Mouse (Mus musculus) layer of hippocampus, postnatal 10 days (tissue): ENCODE data around the gene Tmem185b. TPM values are rescaled to one million over a fixed set of nuclear protein-coding genes. Genes with fewer than 3 reads are reported as not detected.
A peak's percentile ranks its signal among the peaks of the same experiment; 100 is the strongest.

Source experiments
- DNase-seq, 2 experiments: peaks; one replicate each; pipeline ENCODE4 v3.0.0; 2021; ENCODE audit warnings: low spot score in 2 of 2
- total RNA-seq, 2 experiments: library from RNA; stranded (reverse); gene quantifications; 2 replicates each; pipeline ENCODE4 v1.2.3; 2021

Tmem185b gene
- total RNA-seq, 2 experiments from 2014 or later = 10.3 to 11.9 TPM

GRCm38 (mm10) chr1:119536122-119536521 is 10.2 kb downstream of the Tmem185b start:
- no peak for DNase-seq

DNA sequence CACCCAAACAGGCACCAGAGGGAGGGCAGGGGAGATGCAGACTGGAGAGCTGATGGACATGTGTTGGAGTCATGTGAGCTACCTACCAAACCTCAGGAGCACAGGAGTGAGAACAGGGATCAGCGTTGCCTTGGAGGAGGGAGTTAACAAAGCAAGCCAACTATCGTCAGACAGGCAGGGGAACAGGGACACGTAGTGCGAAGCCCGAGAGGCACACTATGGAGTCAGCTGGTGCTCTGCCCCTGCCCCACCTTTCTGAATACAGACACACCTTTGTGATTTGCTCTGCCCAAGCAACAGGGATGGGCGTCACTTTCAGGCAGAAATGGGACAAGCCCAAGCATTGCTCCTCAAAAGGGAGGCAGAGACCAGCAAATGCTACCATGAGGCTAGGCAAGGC is 11.7 kb downstream of the Tmem185b start:
- DNase-seq = no peak

DNA sequence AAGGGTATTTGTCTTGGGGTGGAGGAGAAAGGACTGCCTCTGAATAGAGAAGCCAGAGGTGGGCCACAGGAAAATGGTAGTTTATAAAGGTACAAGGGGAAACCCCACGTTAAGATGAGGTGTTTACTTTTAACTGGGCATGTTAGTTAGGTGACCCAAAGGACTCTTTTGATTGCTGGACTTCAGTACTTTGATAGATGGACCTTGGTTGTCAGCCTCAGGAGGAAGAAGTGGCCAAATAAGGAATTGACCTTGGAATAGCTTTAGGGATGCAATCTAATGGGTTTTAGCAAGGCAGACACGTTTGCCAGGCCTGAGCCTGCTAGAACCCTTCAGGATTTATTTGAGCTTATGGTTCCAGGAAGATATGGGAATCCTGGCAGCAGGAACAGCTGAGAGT is 13.3 kb downstream of the Tmem185b start:
- DNase-seq = no peak

- DNase-seq = no peak
These were observed 15.0 kb downstream of the Tmem185b start for GRCm38 (mm10) chr1:119540836-119541557.

DNA sequence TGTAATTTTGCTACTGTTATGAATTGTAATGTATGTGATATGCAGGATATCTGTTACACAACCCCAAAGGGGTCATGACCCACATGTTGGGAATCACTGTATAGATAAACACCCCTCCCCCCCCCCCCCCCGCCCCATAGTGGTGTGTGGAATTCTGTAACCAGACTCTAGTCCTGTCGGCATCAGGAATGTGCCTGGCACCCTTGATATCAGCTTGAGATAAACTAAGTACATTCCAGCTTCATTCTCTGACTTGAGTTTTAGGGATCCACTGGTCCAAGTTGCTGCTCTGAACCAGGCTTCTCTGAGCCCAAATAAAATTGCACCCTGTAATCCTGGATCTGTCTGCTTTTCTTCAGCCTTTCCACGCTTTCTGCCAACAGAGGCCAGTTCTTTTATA is 15.6 kb downstream of the Tmem185b start:
- no peak for DNase-seq

- no peak for DNase-seq
These were observed 17.4 kb downstream of the Tmem185b start for GRCm38 (mm10) chr1:119543316-119543715.

DNA sequence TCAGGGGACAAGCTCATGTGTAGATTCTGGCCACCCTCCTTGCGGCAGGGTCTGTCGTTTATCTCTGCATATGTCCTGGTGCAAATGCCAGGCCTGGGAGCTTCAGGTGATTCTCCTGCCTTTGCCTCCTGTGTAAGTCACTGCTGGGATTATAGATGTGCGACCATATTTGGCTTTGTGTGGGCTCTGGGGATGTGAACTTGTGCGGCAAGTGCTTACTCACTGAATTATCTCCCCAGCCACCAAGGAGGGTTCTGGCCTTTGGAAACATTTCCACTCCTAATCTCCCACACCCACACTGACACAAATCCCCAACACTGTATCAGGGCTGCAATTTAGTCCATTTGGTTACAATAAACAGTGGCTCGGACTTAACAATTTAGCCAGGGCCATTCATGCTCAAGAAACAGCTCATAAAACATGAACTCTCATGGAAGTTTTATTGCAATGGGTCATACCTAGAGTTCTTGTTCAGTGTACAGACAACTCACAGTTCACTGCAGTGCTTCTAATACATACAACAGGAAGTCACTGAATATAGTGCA is 18.7 kb downstream of the Tmem185b start:
- no peak for DNase-seq

- no peak for DNase-seq
These were observed 19.2 kb downstream of the Tmem185b start for GRCm38 (mm10) chr1:119545164-119545563.

DNA sequence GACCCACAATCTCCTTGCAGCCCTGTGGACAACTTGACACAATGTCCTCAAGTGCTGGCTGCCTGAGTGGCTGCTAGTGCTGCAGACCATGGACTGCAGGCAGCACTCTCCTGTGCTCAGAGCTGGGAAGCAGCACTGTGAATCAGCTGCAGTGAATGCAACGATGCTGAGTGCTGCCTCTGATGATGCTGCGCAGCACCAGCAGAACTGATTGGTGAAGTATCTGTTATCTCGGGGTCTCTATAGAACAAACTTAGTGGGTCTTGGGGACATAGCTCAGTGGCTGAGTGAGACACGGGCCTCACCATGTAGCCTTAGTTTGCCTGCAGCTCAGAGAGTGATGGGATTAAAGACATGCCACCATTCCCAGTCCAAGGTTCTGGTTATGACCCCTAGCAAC is 19.7 kb downstream of the Tmem185b start:
- no peak for DNase-seq

DNA sequence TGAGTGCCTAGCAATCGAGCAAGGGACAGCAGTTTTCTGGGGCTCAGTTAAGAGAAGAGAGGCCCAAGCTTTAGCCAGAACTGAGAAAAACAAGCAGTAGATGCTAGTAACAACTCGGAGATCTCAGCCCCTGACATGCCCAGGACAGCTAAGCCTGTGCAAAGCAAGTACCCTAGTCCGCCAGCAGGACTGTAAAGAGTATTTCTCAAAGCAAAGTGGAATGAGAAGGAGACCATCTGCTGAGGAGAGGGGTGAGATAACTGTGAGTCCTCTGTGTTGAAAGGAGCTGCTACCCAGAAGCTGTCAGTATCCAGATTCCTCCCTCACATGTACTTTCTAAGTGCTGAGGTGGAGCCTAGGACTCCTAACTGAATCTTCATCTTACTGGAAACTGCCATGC is 20.5 kb downstream of the Tmem185b start:
- DNase-seq = no peak

GRCm38 (mm10) chr1:119548668-119549326 is 22.8 kb downstream of the Tmem185b start:
- peak; percentile 86 to 88 for DNase-seq

- DNase-seq = no peak
These were observed 23.3 kb downstream of the Tmem185b start for GRCm38 (mm10) chr1:119549327-119549689.

- DNase-seq = no peak
These were observed 24.1 kb downstream of the Tmem185b start for GRCm38 (mm10) chr1:119550064-119550463.

DNA sequence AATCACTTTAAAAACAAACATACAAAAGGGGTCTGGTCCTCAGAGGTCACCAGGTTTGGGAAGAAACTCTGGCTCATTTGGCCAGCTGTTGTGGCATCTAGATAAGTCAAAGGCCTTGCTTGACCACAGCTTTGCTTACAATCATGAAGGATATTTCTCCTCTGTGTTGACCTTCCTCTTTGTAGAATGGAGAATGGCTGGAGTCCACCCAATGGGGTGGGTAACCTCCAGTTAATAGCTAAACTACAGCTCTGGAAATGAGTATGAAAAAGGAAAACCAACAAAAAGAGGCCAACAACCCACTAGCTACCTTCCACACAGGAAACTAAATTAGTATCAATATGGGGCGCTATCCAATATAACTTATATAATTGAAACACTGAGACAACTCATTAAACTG is 25.7 kb downstream of the Tmem185b start:
- no peak for DNase-seq

DNA sequence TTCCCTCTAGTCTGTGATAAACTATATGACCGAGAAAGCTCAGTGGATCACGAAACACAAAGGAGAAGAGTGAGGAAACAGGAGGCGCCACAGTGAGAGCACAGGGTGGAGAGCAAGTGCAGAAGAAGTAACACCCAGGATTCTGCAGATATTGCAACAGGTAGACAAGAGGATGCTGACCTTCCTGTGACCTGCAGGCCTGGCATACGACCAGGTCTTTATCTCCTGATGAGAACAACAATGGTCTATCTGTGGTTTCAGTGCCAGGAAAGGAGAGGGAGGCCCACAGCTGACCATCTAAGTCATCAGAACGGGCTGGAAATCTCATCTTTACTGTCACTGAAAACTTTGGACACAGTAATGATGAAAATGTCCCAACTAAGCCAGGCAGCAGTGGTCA is 29.7 kb downstream of the Tmem185b start:
- DNase-seq = no peak

DNA sequence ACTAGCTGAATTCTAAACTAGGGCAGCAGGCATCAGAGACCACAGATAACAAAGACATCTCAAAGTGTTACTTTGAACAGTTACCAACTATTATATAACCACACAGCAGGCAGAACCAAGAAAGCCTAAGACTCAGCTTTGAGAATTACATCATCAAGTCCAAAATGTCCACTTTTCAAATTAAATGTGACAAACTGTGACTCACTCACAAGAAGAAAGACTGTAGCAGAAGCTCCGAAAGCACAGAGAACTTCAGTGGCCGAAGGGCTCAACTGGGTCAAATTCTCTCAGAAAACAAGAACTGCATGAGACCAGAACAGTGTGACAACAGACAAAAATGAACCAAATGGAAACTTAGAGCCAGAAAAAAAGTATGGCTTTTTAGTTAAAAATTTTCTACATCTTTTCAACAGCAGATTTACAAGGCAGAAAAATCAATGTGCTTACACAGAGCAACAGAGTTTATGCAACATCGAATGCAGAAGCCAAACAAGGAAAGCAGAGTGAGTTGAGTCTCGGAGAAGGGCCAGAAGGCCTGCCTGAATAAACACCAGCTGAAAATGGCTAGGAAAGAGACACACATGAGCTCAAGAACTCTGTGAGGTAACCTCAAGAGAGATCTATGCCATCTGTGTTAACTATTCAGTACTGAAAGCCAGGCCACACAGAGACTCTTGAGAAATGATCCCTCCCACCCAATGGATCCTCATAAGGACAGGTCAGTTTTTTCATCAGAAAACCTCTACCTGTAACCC is 31.9 kb downstream of the Tmem185b start:
- DNase-seq = no peak

DNA sequence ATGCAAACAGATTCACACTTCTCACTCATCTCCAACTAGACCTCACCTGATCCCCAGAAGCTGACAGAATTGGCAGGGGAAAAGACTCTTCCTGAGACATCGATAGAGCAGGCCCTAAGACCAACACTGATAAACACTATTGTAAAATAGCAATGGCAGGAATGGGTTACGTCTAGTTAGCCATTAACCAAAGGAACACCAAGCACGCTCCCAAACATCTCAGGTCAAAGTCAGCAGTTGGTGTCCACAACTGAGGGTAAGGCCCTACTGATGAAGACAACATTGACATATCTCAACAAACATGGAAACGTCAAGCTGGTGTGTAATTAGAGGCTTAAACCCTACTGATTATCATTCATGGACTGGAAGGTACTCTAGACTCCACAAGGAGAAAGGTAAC is 39.6 kb downstream of the Tmem185b start:
- no peak for DNase-seq

GRCm38 (mm10) chr1:119570134-119570533 is 44.2 kb downstream of the Tmem185b start:
- DNase-seq = no peak
